Mouse (Mus musculus) bone marrow macrophage, adult 2 months (primary cell): Measurements from ENCODE around the gene Daglb. TPM values are rescaled to one million over a fixed set of nuclear protein-coding genes. Genes with fewer than 3 reads are reported as not detected.
"Not testable (repeated sequence)": the region's sequence is repeated elsewhere in the genome, so short reads cannot be mapped to it uniquely, and the experiment has no call there.

Source experiments
- H3K27ac ChIP-seq: 2 replicates; pipeline ENCODE4 v1.5.1; 2012; ENCODE audit warnings: low read depth, low read length; ENCODE audit not compliant: insufficient read depth
- H3K4me1 ChIP-seq: 2 replicates; pipeline ENCODE4 v1.6.1; 2012; ENCODE audit warnings: low read length; ENCODE audit not compliant: control insufficient read depth, insufficient read depth
- H3K4me3 ChIP-seq: 2 replicates; pipeline ENCODE4 v1.5.1; 2012; ENCODE audit warnings: mild to moderate bottlenecking, low read length, moderate library complexity; ENCODE audit not compliant: insufficient read depth
- CTCF ChIP-seq: IDR thresholded peaks from 2 replicates; pipeline ENCODE4 v1.5.1; 2012; ENCODE audit warnings: low read depth, mild to moderate bottlenecking, low read length, moderate library complexity
- POLR2A ChIP-seq: IDR thresholded peaks from 2 replicates; pipeline ENCODE4 v1.6.1; 2012; ENCODE audit warnings: mild to moderate bottlenecking, low read depth, low read length, borderline replicate concordance
- polyA plus RNA-seq: library from polyadenylated mRNA; stranded (reverse); fragments of >200 nt; gene quantifications from 2 replicates; pipeline ENCODE4 v1.2.4, GENCODE M21; 2012; ENCODE audit not compliant: missing spikeins, insufficient read depth, insufficient read length

The Daglb gene
- polyA plus RNA-seq, 1 experiment, result 60.0 TPM

- Histone ChIP-seq H3K4me1 (peaks cover 14% of the 10 kb centered on the region), H3K27ac (no peak overlapping the region), H3K4me3 (no peak overlapping the region)
- TF ChIP-seq POLR2A (no peak), CTCF (no peak)
Observed at GRCm38 (mm10) chr5:143499686-143500085, 35.3 kb downstream of the Daglb start.

GRCm38 (mm10) chr5:143500711-143501110 lies 36.3 kb downstream of the Daglb start:
- peaks cover 14% of the 10 kb centered on the region for H3K4me1 ChIP-seq
- H3K4me3 ChIP-seq, H3K27ac ChIP-seq: not testable (repeated sequence)

- TF ChIP-seq POLR2A, result no peak
- no peak for TF ChIP-seq CTCF
- Histone ChIP-seq H3K4me1 (peaks cover 14% of the 10 kb centered on the region), H3K4me3 (no peak overlapping the region), H3K27ac (no peak overlapping the region)
Observed at GRCm38 (mm10) chr5:143501140-143501539, 36.8 kb downstream of the Daglb start.

GRCm38 (mm10) chr5:143501649-143502048 lies 37.3 kb downstream of the Daglb start:
- Histone ChIP-seq H3K4me1 (peaks cover 14% of the 10 kb centered on the region), H3K4me3 (no peak overlapping the region)

GRCm38 (mm10) chr5:143502899-143503557 lies 38.6 kb downstream of the Daglb start:
- Histone ChIP-seq H3K4me1 (peaks cover 14% of the 10 kb centered on the region), H3K27ac (no peak overlapping the region), H3K4me3 (no peak overlapping the region)
- TF ChIP-seq CTCF (no peak), POLR2A (no peak)

More at GRCm38 (mm10) chr5:143501649-143502048, 37.3 kb downstream of the Daglb start:
- TF ChIP-seq CTCF, result no peak
- H3K27ac ChIP-seq, result no peak overlapping the region

GRCm38 (mm10) chr5:143503740-143504139 lies 39.4 kb downstream of the Daglb start:
- peaks cover 13% of the 10 kb centered on the region for H3K4me1 ChIP-seq
- TF ChIP-seq CTCF (no peak), POLR2A (no peak)
- no peak overlapping the region for H3K27ac ChIP-seq

GRCm38 (mm10) chr5:143504453-143504852 lies 40.1 kb downstream of the Daglb start:
- Histone ChIP-seq H3K4me3 (no peak overlapping the region), H3K27ac (no peak overlapping the region), H3K4me1 (peaks cover 6% of the 10 kb centered on the region)
- no peak for TF ChIP-seq POLR2A
- peak; percentile 83 for TF ChIP-seq CTCF

More at GRCm38 (mm10) chr5:143503740-143504139, 39.4 kb downstream of the Daglb start:
- no peak overlapping the region for H3K4me3 ChIP-seq

GRCm38 (mm10) chr5:143505056-143505455 lies 40.7 kb downstream of the Daglb start:
- Histone ChIP-seq H3K4me1 (peaks cover under 1% of the 10 kb centered on the region), H3K27ac (no peak overlapping the region), H3K4me3 (no peak overlapping the region)
- no peak for TF ChIP-seq POLR2A
- no peak for TF ChIP-seq CTCF

- no peak for TF ChIP-seq CTCF
- TF ChIP-seq POLR2A, result no peak
- Histone ChIP-seq H3K27ac (no peak overlapping the region), H3K4me1 (peaks cover under 1% of the 10 kb centered on the region; the same call in 1 of the 2 replicates), H3K4me3 (no peak overlapping the region)
Observed at GRCm38 (mm10) chr5:143505545-143505944, 41.2 kb downstream of the Daglb start.

GRCm38 (mm10) chr5:143509294-143509693 lies 44.9 kb downstream of the Daglb start:
- no peak for TF ChIP-seq POLR2A
- no peak for TF ChIP-seq CTCF
- no peak overlapping the region for H3K4me3 ChIP-seq
- H3K27ac ChIP-seq, result no peak overlapping the region
- peaks cover 6% of the 10 kb centered on the region for H3K4me1 ChIP-seq
